23 mouse cellular contexts compared by ENCODE assay signal in the genomic region with DNA sequence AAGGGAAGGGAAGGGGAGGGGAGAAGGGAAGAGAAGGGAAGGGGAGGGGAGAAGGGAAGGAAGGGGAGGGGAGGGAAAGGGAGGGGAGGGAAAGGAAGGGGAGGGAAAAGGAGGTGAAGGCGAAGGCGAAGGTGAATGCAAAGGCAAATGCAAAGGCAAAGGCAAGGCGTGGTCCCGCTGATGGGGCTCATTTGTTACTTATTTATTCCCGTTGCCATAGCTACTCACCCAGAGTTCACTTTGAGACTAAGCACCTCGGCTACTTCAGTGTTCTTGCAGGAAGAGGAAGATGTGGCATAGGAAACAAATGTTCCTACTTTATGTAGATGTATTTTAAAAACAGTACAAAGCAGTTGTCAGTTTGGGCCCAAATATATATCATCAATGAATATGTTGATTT. TPM values are rescaled to one million over a fixed set of nuclear protein-coding genes. Genes with fewer than 3 reads are reported as not detected.
DNase-seq lines count a peak whose midpoint lies in the region; ATAC-seq and TF ChIP-seq lines count a peak whose summit lies in the region.
"Had no signal": no experiment of that assay in that cellular context is flagged by ENCODE, and none has a peak within 500 bp of the region (broad histone marks: within the 10 kb centered on the region; RNA-seq: fewer than 3 reads in every experiment).

No protein-coding gene starts in this region.

- no peaks in the 10 kb centered on the region for H3K9me3 ChIP-seq in CH12.LX (replicated peaks; ENCODE audit: low read length)
- no peaks in the 10 kb centered on the region for H3K9me3 ChIP-seq in kidney, embryonic 14.5 days (ENCODE audit: control insufficient read depth, low read length)
- H3K9me3 ChIP-seq: embryonic facial prominence, embryonic 10.5 days; neural tube, embryonic 13.5 days; stomach, embryonic 15.5 days had no signal

- H3K36me3 ChIP-seq in CH12.LX (replicated peaks in 1 of 2; ENCODE audit: control insufficient read depth in 1 of 2, insufficient read depth in 1 of 2, low read length in 1 of 2): no peaks in the 10 kb centered on the region
- no peaks in the 10 kb centered on the region for H3K36me3 ChIP-seq in kidney, embryonic 14.5 days (ENCODE audit: control insufficient read depth, insufficient read depth, low read length)
- H3K36me3 ChIP-seq: embryonic facial prominence, embryonic 10.5 days; neural tube, embryonic 13.5 days; stomach, embryonic 15.5 days had no signal

- dilution Hi-C loops in CH12.LX (cut with MboI; ENCODE audit: extremely low pct_ligation_motif_present, extremely low pct_unique_long_range_greater_than_20kb, low sequenced_read_pairs): no loop called here

- WGBS in kidney, embryonic 14.5 days: 50% methylated on average over 6 of the region's 6 CpGs

- TF ChIP-seq RAD21 in CH12.LX (IDR thresholded peaks at IDR 0.05; ENCODE audit: low read depth, low read length): no peak

- H3K9ac ChIP-seq in CH12.LX (ENCODE audit: insufficient read depth, low read depth): no peak overlapping the region
- no peak overlapping the region for H3K9ac ChIP-seq in kidney, embryonic 14.5 days (ENCODE audit: low read depth, low read length)
- H3K9ac ChIP-seq: forebrain, postnatal 0 days; neural tube, embryonic 13.5 days; stomach, embryonic 15.5 days had no signal

- no peak overlapping the region for H3K27ac ChIP-seq in CH12.LX (ENCODE audit: insufficient read depth, low read depth)
- no peak overlapping the region for H3K27ac ChIP-seq in kidney, embryonic 14.5 days (ENCODE audit: low read depth, low read length)
- H3K27ac ChIP-seq: embryonic facial prominence, embryonic 10.5 days; kidney, postnatal 0 days; neural tube, embryonic 13.5 days; stomach, embryonic 15.5 days had no signal

- in situ Hi-C loops in CH12.LX (cut with MboI; ENCODE audit: low pct_ligation_motif_present, low pct_unique_long_range_greater_than_20kb, low sequenced_read_pairs): loop anchor here (25.0 kb wide), 1 partner anchor 423 kb away; no protein-coding TSS in a partner anchor

- ATAC-seq in erythroblast, adult 5-6 weeks (replicated peaks; ENCODE audit: low FRiP score, poor library complexity, severe bottlenecking): no peak
- no peak for ATAC-seq in kidney, embryonic 14.5 days (ENCODE audit: low FRiP score, low TSS enrichment)
- ATAC-seq: forebrain, postnatal 0 days; hindbrain, embryonic 16.5 days; lung, postnatal 0 days had no signal

- no peak for TF ChIP-seq CTCF in CH12.LX (conservative IDR thresholded peaks at IDR 0.05 in 1 of 2, IDR thresholded peaks at IDR 0.05 in 1 of 2; ENCODE audit: low read depth in 2 of 2, low read length in 2 of 2)

- H3K4me1 ChIP-seq in CH12.LX (ENCODE audit: control insufficient read depth in 1 of 2, insufficient read depth in 2 of 2): peaks cover 0 to 2% of the 10 kb centered on the region in 2 experiments; a peak in 1 of 4 replicates
- no peaks in the 10 kb centered on the region for H3K4me1 ChIP-seq in kidney, embryonic 14.5 days (ENCODE audit: control insufficient read depth, insufficient read depth, low read length)
- H3K4me1 ChIP-seq: embryonic facial prominence, embryonic 10.5 days; neural tube, embryonic 13.5 days; stomach, embryonic 15.5 days had no signal

- TF ChIP-seq POLR2A in CH12.LX (IDR thresholded peaks at IDR 0.05; ENCODE audit: low read depth, low read length): no peak

- no peaks in the 10 kb centered on the region for H3K79me2 ChIP-seq in CH12.LX (replicated peaks; ENCODE audit: control insufficient read depth, extremely low read depth, insufficient read depth, poor library complexity, severe bottlenecking)

- no peak for TF ChIP-seq EP300 in CH12.LX (IDR thresholded peaks at IDR 0.05; ENCODE audit: low read length)

- no peak overlapping the region for H3K4me3 ChIP-seq in CH12.LX (replicated peaks in 1 of 3; ENCODE audit: low read depth in 2 of 3, low read length in 2 of 3, poor library complexity in 1 of 3)
- H3K4me3 ChIP-seq in kidney, embryonic 14.5 days (ENCODE audit: low read length): no peak overlapping the region
- H3K4me3 ChIP-seq: embryonic facial prominence, embryonic 10.5 days; neural tube, embryonic 13.5 days; stomach, embryonic 15.5 days had no signal

- DNase-seq in 3134 (ENCODE audit: extremely low read depth, insufficient read length, low spot score) (peak; percentile 10), CH12.LX (ENCODE audit: extremely low read depth) (no peak), WW6 (ENCODE audit: low read depth, low spot score) (peak; percentile 53)
- peak; percentile 23 for DNase-seq in induced T-regulatory cell, adult 2 months (ENCODE audit: low read depth)
- DNase-seq in layer of hippocampus, adult 9-10 months (ENCODE audit: low spot score): no peak
- DNase-seq: adrenal gland, adult 2 months; cerebellum, adult 11 months; cerebellum, adult 9-11 months; forebrain, postnatal 0 days; gastrocnemius, postnatal 14 days; kidney, adult 11 months; midbrain, embryonic 14.5 days; thymus, postnatal 4 days had no signal

- peak overlapping the region; percentile 16; the same call in 1 of the 2 replicates for H3K4me2 ChIP-seq in CH12.LX (ENCODE audit: insufficient read depth, low read depth, poor library complexity, severe bottlenecking)
- no peak overlapping the region for H3K4me2 ChIP-seq in kidney, embryonic 14.5 days (replicated peaks; ENCODE audit: low read depth, low read length)
- H3K4me2 ChIP-seq: neural tube, embryonic 13.5 days; stomach, embryonic 15.5 days had no signal

- peaks cover 80% of the 10 kb centered on the region for H3K27me3 ChIP-seq in CH12.LX (replicated peaks)
- H3K27me3 ChIP-seq in kidney, embryonic 14.5 days (ENCODE audit: control insufficient read depth, insufficient read depth, low read length): no peaks in the 10 kb centered on the region
- H3K27me3 ChIP-seq: neural tube, embryonic 13.5 days; stomach, embryonic 15.5 days had no signal

TF ChIP-seq in CH12.LX, 34 proteins besides CTCF, POLR2A, EP300 and RAD21:
- TF ChIP-seq RCOR1 (conservative IDR thresholded peaks at IDR 0.05; ENCODE audit: low read depth, low read length) (no peak), MAFK (IDR thresholded peaks at IDR 0.05; ENCODE audit: insufficient replicate concordance, low read length) (no peak), PAX5 (IDR thresholded peaks at IDR 0.05; ENCODE audit: low read length) (no peak), HCFC1 (IDR thresholded peaks at IDR 0.05; ENCODE audit: low read depth, low read length) (no peak), JUND (conservative IDR thresholded peaks at IDR 0.05; ENCODE audit: low read depth, low read length) (no peak)

RNA-seq across cellular contexts. Expression of a gene that starts 54.3 kb away (rescaled TPM):
- 27.5 and 29.2 TPM in 2 replicates for total RNA-seq in CH12.LX (2012; rRNA removed)
- total RNA-seq in CH12.LX (2014; rRNA removed): 24.6 and 29.9 TPM in 2 replicates
- polyA plus RNA-seq in CH12.LX (2012; ENCODE audit: insufficient read length, low read depth): 21.2 and 22.1 TPM in 2 replicates
- 3.8 TPM in 2 replicates for total RNA-seq in erythroblast, adult 5-6 weeks (2015; ENCODE audit: low replicate concordance)
- 5.2 and 7.0 TPM in 2 replicates for total RNA-seq in erythroblast, adult 5-6 weeks (2017; ENCODE audit: low replicate concordance)
- polyA plus RNA-seq in kidney, embryonic 14.5 days (2014; fragmentation: Nextera tagmentation; extraction: Ambion mirVana): 26.8 and 35.3 TPM in 2 replicates

RNA-seq across cellular contexts. Expression of a gene that starts 56.1 kb away (rescaled TPM):
- total RNA-seq in CH12.LX (2012; rRNA removed): not detected in 2 replicates
- total RNA-seq in CH12.LX (2014; rRNA removed): not detected in 2 replicates
- polyA plus RNA-seq in CH12.LX (2012; ENCODE audit: insufficient read length, low read depth): not detected in 2 replicates
- total RNA-seq in erythroblast, adult 5-6 weeks (2015; ENCODE audit: low replicate concordance): 4.6 and 10.0 TPM in 2 replicates
- total RNA-seq in erythroblast, adult 5-6 weeks (2017; ENCODE audit: low replicate concordance): 18.4 and 20.0 TPM in 2 replicates
- 0.10 and 0.15 TPM in 2 replicates for polyA plus RNA-seq in kidney, embryonic 14.5 days (2014; fragmentation: Nextera tagmentation; extraction: Ambion mirVana)
- polyA plus RNA-seq: embryonic facial prominence, embryonic 10.5 days; forebrain, embryonic 11.5 days; limb, embryonic 11.5 days had no signal

Comparison
In these comparisons a context has a peak if more than half of its experiments do, and no peak if none do; other contexts are left out.
1. DNase-seq: peak in 3134 (single experiment), WW6 (single experiment) and induced T-regulatory cell, adult 2 months (single experiment); none in CH12.LX (single experiment) and layer of hippocampus, adult 9-10 months (single experiment).
2. RNA of a gene that starts 56.1 kb away (total RNA-seq): 4.6 to 20.0 TPM in erythroblast, adult 5-6 weeks; not detected in CH12.LX; every median in the first group is over 4 times any median in the second.